Mouse (Mus musculus): ENCODE measurements at regions not wholly inside any gene's neighbourhood (a gene's known extent, or its start where the extent isn't known, plus 50 kb on each side); places are given as distances from the start of the nearest gene placed in this dataset.

GRCm38 (mm10) chr1:193453654-193454053 is 83.6 kb upstream of the Camk1g start:
- intact Hi-C loops (cut with DNase I) = loop anchor here (5.0 kb wide), 1 partner anchor 54 kb away; no protein-coding TSS in a partner anchor
- Histone ChIP-seq H3K27ac (no peak overlapping the region), H3K79me2 (replicated peaks; ENCODE audit: control insufficient read depth, insufficient read depth, low read length) (no peaks in the 10 kb centered on the region), H3K36me3 (ENCODE audit: control insufficient read depth, insufficient read depth, low read length) (peaks cover 3% of the 10 kb centered on the region), H3K4me1 (ENCODE audit: control insufficient read depth, insufficient read depth, low read length) (peaks cover 7% of the 10 kb centered on the region), H3K27me3 (ENCODE audit: control insufficient read depth, insufficient read depth, low read length) (0 out of 2 replicates have a peak, but pooled peaks cover 2% of the 10 kb centered on the region), H3K4me3 (no peak overlapping the region), H3K9ac (ENCODE audit: low read depth, low read length) (no peak overlapping the region)
- 44% methylated on average over 2 of the region's 2 CpGs for WGBS
- DNase-seq = no peak
- TF ChIP-seq CTCF (IDR thresholded peaks at IDR 0.05) = no peak
- TF ChIP-seq EP300 (IDR thresholded peaks at IDR 0.05; ENCODE audit: insufficient read depth, low read depth, low read length) = no peak
- no peak for TF ChIP-seq POLR2A (IDR thresholded peaks at IDR 0.05; ENCODE audit: insufficient read depth, low read depth, low read length)

GRCm38 (mm10) chr1:193451471-193452135 is 81.5 kb upstream of the Camk1g start:
- 60% methylated on average over 4 of the region's 4 CpGs for WGBS
- Histone ChIP-seq H3K9ac (ENCODE audit: low read depth, low read length) (no peak overlapping the region), H3K4me3 (no peak overlapping the region), H3K36me3 (ENCODE audit: control insufficient read depth, insufficient read depth, low read length) (peaks cover 3% of the 10 kb centered on the region), H3K4me1 (ENCODE audit: control insufficient read depth, insufficient read depth, low read length) (peaks cover 7% of the 10 kb centered on the region), H3K79me2 (replicated peaks; ENCODE audit: control insufficient read depth, insufficient read depth, low read length) (no peaks in the 10 kb centered on the region), H3K27ac (no peak overlapping the region), H3K27me3 (ENCODE audit: control insufficient read depth, insufficient read depth, low read length) (peaks cover 2% of the 10 kb centered on the region; the same call in 1 of the 2 replicates)
- no peak for DNase-seq
- TF ChIP-seq CTCF (IDR thresholded peaks at IDR 0.05) = no peak
- no peak for TF ChIP-seq POLR2A (IDR thresholded peaks at IDR 0.05; ENCODE audit: insufficient read depth, low read depth, low read length)
- TF ChIP-seq EP300 (IDR thresholded peaks at IDR 0.05; ENCODE audit: insufficient read depth, low read depth, low read length) = no peak
- intact Hi-C loops (cut with DNase I) = loop anchor here (5.0 kb wide), 1 partner anchor 56 kb away; no protein-coding TSS in a partner anchor

GRCm38 (mm10) chr1:193450814-193451213 is 80.7 kb upstream of the Camk1g start:
- H3K4me1 ChIP-seq (ENCODE audit: control insufficient read depth, insufficient read depth, low read length) = peaks cover 7% of the 10 kb centered on the region

GRCm38 (mm10) chr1:193450201-193450600 is 80.1 kb upstream of the Camk1g start:
- no peak for DNase-seq
- H3K4me3 ChIP-seq = no peak overlapping the region
- no peak overlapping the region for H3K9ac ChIP-seq (ENCODE audit: low read depth, low read length)
- H3K27ac ChIP-seq = no peak overlapping the region
- intact Hi-C loops (cut with DNase I) = loop anchor here (5.0 kb wide), 1 partner anchor 57 kb away; no protein-coding TSS in a partner anchor
- no peak for TF ChIP-seq CTCF (IDR thresholded peaks at IDR 0.05)
- no peak for TF ChIP-seq POLR2A (IDR thresholded peaks at IDR 0.05; ENCODE audit: insufficient read depth, low read depth, low read length)
- no peak for TF ChIP-seq EP300 (IDR thresholded peaks at IDR 0.05; ENCODE audit: insufficient read depth, low read depth, low read length)
- H3K4me1 ChIP-seq (ENCODE audit: control insufficient read depth, insufficient read depth, low read length) = peaks cover 7% of the 10 kb centered on the region
- 89% methylated on average over 6 of the region's 6 CpGs for WGBS
- H3K36me3 ChIP-seq (ENCODE audit: control insufficient read depth, insufficient read depth, low read length) = peaks cover 3% of the 10 kb centered on the region
- H3K27me3 ChIP-seq (ENCODE audit: control insufficient read depth, insufficient read depth, low read length) = peaks cover 2% of the 10 kb centered on the region; the same call in 1 of the 2 replicates
- no peaks in the 10 kb centered on the region for H3K79me2 ChIP-seq (replicated peaks; ENCODE audit: control insufficient read depth, insufficient read depth, low read length)

More at GRCm38 (mm10) chr1:193450814-193451213, 80.7 kb upstream of the Camk1g start:
- Histone ChIP-seq H3K27ac (no peak overlapping the region), H3K27me3 (ENCODE audit: control insufficient read depth, insufficient read depth, low read length) (peaks cover 2% of the 10 kb centered on the region; the same call in 1 of the 2 replicates), H3K36me3 (ENCODE audit: control insufficient read depth, insufficient read depth, low read length) (peaks cover 3% of the 10 kb centered on the region), H3K79me2 (replicated peaks; ENCODE audit: control insufficient read depth, insufficient read depth, low read length) (no peaks in the 10 kb centered on the region), H3K9ac (ENCODE audit: low read depth, low read length) (no peak overlapping the region), H3K4me3 (no peak overlapping the region)
- intact Hi-C loops (cut with DNase I) = loop anchor here (5.0 kb wide), 1 partner anchor 56 kb away; no protein-coding TSS in a partner anchor
- TF ChIP-seq POLR2A (IDR thresholded peaks at IDR 0.05; ENCODE audit: insufficient read depth, low read depth, low read length) = no peak
- TF ChIP-seq CTCF (IDR thresholded peaks at IDR 0.05) = no peak
- no peak for TF ChIP-seq EP300 (IDR thresholded peaks at IDR 0.05; ENCODE audit: insufficient read depth, low read depth, low read length)
- WGBS = 59% methylated on average over 3 of the region's 3 CpGs
- DNase-seq = no peak

GRCm38 (mm10) chr1:193449394-193450103 is 79.5 kb upstream of the Camk1g start:
- 3% methylated on average over 7 of the region's 7 CpGs for WGBS
- Histone ChIP-seq H3K36me3 (ENCODE audit: control insufficient read depth, insufficient read depth, low read length) (peaks cover 3% of the 10 kb centered on the region), H3K79me2 (replicated peaks; ENCODE audit: control insufficient read depth, insufficient read depth, low read length) (no peaks in the 10 kb centered on the region), H3K4me1 (ENCODE audit: control insufficient read depth, insufficient read depth, low read length) (peaks cover 7% of the 10 kb centered on the region), H3K27ac (no peak overlapping the region), H3K9ac (ENCODE audit: low read depth, low read length) (no peak overlapping the region), H3K4me3 (no peak overlapping the region), H3K27me3 (ENCODE audit: control insufficient read depth, insufficient read depth, low read length) (peaks cover 2% of the 10 kb centered on the region; the same call in 1 of the 2 replicates)
- TF ChIP-seq CTCF (IDR thresholded peaks at IDR 0.05) = peak; percentile 87
- no peak for TF ChIP-seq POLR2A (IDR thresholded peaks at IDR 0.05; ENCODE audit: insufficient read depth, low read depth, low read length)
- TF ChIP-seq EP300 (IDR thresholded peaks at IDR 0.05; ENCODE audit: insufficient read depth, low read depth, low read length) = 0 out of 2 replicates have a peak, but pooled peaks have one; percentile 57
- intact Hi-C loops (cut with DNase I) = loop anchor here (2.0 to 5.0 kb wide), 4 partner anchors 58 to 253 kb away; no protein-coding TSS in a partner anchor
- DNase-seq = peak; percentile 52 to 69
